Mouse (Mus musculus) naive thymus-derived CD4-positive, alpha-beta T cell, adult 5 months (primary cell): ENCODE results near the gene Nploc4. TPM values are rescaled to one million over a fixed set of nuclear protein-coding genes. Genes with fewer than 3 reads are reported as not detected.

Source experiments
- polyA plus RNA-seq: library from polyadenylated mRNA; unstranded; fragments of 100-300 nt; shearing (Covaris generic); gene quantifications from one replicate; pipeline ENCODE4 v1.2.1, GENCODE M21; 2017

Gene Nploc4
- 56.3 TPM for polyA plus RNA-seq

GRCm38 (mm10) chr11:120437152-120437856 is at the start of gene Nploc4:
Gene Nploc4, minus strand, starts transcription at chr11:120437708.

GRCm38 (mm10) chr11:120484265-120484981 is 46.9 kb upstream of the Nploc4 start, which contains the start of gene Mrpl12:
Gene Mrpl12, plus strand, starts transcription at chr11:120484613.

GRCm38 (mm10) chr11:120467051-120467735 is 29.7 kb upstream of the Nploc4 start, which contains the start of gene Arl16:
Gene Arl16, minus strand, starts transcription at chr11:120467607.

GRCm38 (mm10) chr11:120457772-120458751 is 20.6 kb upstream of the Nploc4 start, which contains the start of the genes Oxld1 and Ccdc137:
Gene Oxld1, minus strand, starts transcription at chr11:120458068.
Gene Ccdc137, plus strand, starts transcription at chr11:120458115.

GRCm38 (mm10) chr11:120453306-120453705 is 15.8 kb upstream of the Nploc4 start, which contains the start of gene Pde6g:
Gene Pde6g, minus strand, starts transcription at chr11:120453500.

GRCm38 (mm10) chr11:120442344-120442743 is 4.8 kb upstream of the Nploc4 start, which contains the start of gene Tspan10:
Gene Tspan10, plus strand, starts transcription at chr11:120442644.

GRCm38 (mm10) chr11:120378611-120379540 is 58.6 kb downstream of the Nploc4 start, which contains the start of gene Faap100:
Gene Faap100, minus strand, starts transcription at chr11:120378764.

GRCm38 (mm10) chr11:120361295-120361694 is 76.2 kb downstream of the Nploc4 start, which contains the start of gene Fscn2:
Gene Fscn2, plus strand, starts transcription at chr11:120361534.

GRCm38 (mm10) chr11:120347791-120348683 is 89.5 kb downstream of the Nploc4 start, which contains the start of gene Actg1:
Gene Actg1, minus strand, starts transcription at chr11:120348542.

Other genes starting within 250 kb of the Nploc4 start
- not detected for gene Bahcc1, start 204.8 kb downstream of the Nploc4 start, polyA plus RNA-seq
- gene Actg1, start 89.2 kb downstream of the Nploc4 start, polyA plus RNA-seq, result 1,734 TPM
- gene Fscn2, start 76.2 kb downstream of the Nploc4 start, polyA plus RNA-seq, result not detected
- 24.8 TPM for gene Faap100, start 58.9 kb downstream of the Nploc4 start, polyA plus RNA-seq
- not detected for gene Tspan10, start 4.9 kb upstream of the Nploc4 start, polyA plus RNA-seq
- gene Pde6g, start 15.8 kb upstream of the Nploc4 start, polyA plus RNA-seq, result 0.19 TPM
- 2.3 TPM for gene Oxld1, start 20.4 kb upstream of the Nploc4 start, polyA plus RNA-seq
- 24.3 TPM for gene Ccdc137, start 20.4 kb upstream of the Nploc4 start, polyA plus RNA-seq
- gene Arl16, start 29.9 kb upstream of the Nploc4 start, polyA plus RNA-seq, result 11.5 TPM
- gene Mrpl12, start 46.9 kb upstream of the Nploc4 start, polyA plus RNA-seq, result 43.3 TPM
- gene Slc25a10, start 54.1 kb upstream of the Nploc4 start, polyA plus RNA-seq, result 6.9 TPM
- gene Gcgr, start 93.0 kb upstream of the Nploc4 start, polyA plus RNA-seq, result not detected
- gene Mcrip1, start 112.0 kb upstream of the Nploc4 start, polyA plus RNA-seq, result 80.5 TPM
- not detected for gene Ppp1r27, start 113.4 kb upstream of the Nploc4 start, polyA plus RNA-seq
- 187 TPM for gene P4hb, start 135.5 kb upstream of the Nploc4 start, polyA plus RNA-seq
- 668 TPM for gene Arhgdia, start 143.9 kb upstream of the Nploc4 start, polyA plus RNA-seq
- gene Alyref, start 160.7 kb upstream of the Nploc4 start, polyA plus RNA-seq, result 272 TPM
- 79.1 TPM for gene Anapc11, start 160.7 kb upstream of the Nploc4 start, polyA plus RNA-seq
- gene Npb, start 170.8 kb upstream of the Nploc4 start, polyA plus RNA-seq, result not detected
- gene Pcyt2, start 180.2 kb upstream of the Nploc4 start, polyA plus RNA-seq, result 242 TPM
- 190 TPM for gene Sirt7, start 187.5 kb upstream of the Nploc4 start, polyA plus RNA-seq
- 23.3 TPM for gene Mafg, start 195.9 kb upstream of the Nploc4 start, polyA plus RNA-seq
- gene Pycr1, start 206.1 kb upstream of the Nploc4 start, polyA plus RNA-seq, result 1.1 TPM
- not detected for gene Myadml2, start 210.4 kb upstream of the Nploc4 start, polyA plus RNA-seq
- gene Notum, start 223.5 kb upstream of the Nploc4 start, polyA plus RNA-seq, result not detected
- gene Aspscr1, start 235.3 kb upstream of the Nploc4 start, polyA plus RNA-seq, result 141 TPM